Mouse (Mus musculus) ovary, adult 10 weeks (tissue): ENCODE data around the gene Gid8. TPM values are rescaled to one million over a fixed set of nuclear protein-coding genes. Genes with fewer than 3 reads are reported as not detected.

Experiments used
- polyA plus RNA-seq: library from polyadenylated mRNA; stranded (reverse); fragments of 350-450 nt; fragmentation: Illumina TruSeq; extraction: RNeasy Lipid Tissue Mini Kit (QIAGEN cat#74804); gene quantifications from one replicate; pipeline ENCODE4 v1.2.3, GENCODE M21; 2014

The Gid8 gene
- 64.2 TPM for polyA plus RNA-seq

DNA sequence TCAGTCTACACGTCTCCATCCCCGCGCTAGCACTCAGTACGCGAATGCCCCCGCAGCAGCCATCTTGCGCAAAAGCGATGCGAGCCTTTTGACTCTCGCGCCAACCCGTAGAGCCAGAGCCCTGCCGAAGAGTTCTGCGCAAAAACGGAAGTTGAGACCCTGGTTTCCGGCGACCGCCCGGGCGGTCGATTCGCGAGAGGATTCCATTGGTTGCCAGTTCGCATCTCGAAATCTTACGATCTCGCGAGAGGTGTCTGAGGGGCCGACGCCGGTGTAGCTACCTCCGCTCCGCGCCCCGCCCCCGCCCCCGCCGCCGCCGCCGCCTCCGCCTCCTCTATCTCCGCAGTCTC lies at the start of gene Gid8, which contains the start of gene Dido1:
Gid8 (plus strand) TSS at position 195 of the 350 bp plus-strand sequence.
Dido1 (minus strand) TSS at position 77 of the 350 bp plus-strand sequence.

DNA sequence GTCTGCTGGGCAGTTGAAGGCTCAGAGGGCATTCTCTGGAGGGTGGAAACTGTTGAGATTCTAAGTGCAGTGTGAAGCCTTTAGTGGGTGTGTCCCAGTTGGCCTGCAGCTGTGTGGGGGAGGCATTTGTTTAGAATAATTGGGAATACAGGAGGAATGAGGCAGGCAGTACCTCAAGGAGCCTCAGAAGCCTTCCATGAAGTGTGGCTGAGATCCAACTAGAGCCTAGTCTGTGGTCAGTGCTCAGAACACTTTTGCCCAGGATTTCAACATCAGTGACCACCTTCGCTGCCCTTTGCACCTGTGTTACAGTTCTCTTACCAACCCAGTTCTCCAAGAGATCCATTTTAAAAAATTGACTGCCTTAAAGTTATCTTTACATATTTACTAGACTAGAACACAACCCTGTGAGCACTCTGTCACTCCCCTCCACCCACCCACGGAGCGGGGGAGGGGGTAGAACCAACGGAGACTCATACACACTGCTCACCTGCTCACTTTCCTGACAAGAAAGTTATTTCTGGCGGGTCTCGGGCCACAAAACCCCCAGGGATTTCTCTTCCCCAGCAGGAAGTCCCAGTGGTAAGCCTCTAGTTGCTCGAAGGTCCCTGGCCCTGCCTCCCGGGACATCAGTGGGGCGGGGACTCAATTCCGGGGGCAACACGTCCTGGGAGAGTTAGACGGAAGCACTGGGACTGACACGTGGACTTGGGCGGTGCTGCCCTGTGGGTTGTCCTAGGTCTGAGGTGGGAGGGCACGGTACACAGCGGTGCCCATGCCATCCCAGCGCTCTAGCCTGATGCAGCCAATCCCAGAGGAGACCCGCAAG lies 14.9 kb downstream of the Gid8 start, which contains the start of gene Slc17a9:
Slc17a9 (plus strand) TSS at position 679 of the 829 bp plus-strand sequence.

Other genes with a start within 250 kb of the Gid8 start
- not detected for gene Ntsr1, start 210.1 kb upstream of the Gid8 start, polyA plus RNA-seq
- 20.0 TPM for gene Mrgbp, start 128.8 kb upstream of the Gid8 start, polyA plus RNA-seq
- 19.6 TPM for gene Ogfr, start 120.9 kb upstream of the Gid8 start, polyA plus RNA-seq
- 0.20 TPM for gene Col9a3, start 112.3 kb upstream of the Gid8 start, polyA plus RNA-seq
- 0.71 TPM for gene Tcfl5, start 67.4 kb upstream of the Gid8 start, polyA plus RNA-seq
- gene Dido1, start 118 bp upstream of the Gid8 start, polyA plus RNA-seq = 20.8 TPM
- gene Slc17a9, start 15.1 kb downstream of the Gid8 start, polyA plus RNA-seq = 0.51 TPM
- not detected for gene Bhlhe23, start 66.8 kb downstream of the Gid8 start, polyA plus RNA-seq
- 89.8 TPM for gene Ythdf1, start 210.8 kb downstream of the Gid8 start, polyA plus RNA-seq
- not detected for gene Birc7, start 218.9 kb downstream of the Gid8 start, polyA plus RNA-seq
- gene Nkain4, start 244.6 kb downstream of the Gid8 start, polyA plus RNA-seq = 1.0 TPM